Mouse (Mus musculus) heart, postnatal 10 days (tissue): ENCODE measurements around the gene 1300017J02Rik. TPM values are rescaled to one million over a fixed set of nuclear protein-coding genes. Genes with fewer than 3 reads are reported as not detected.
A peak's percentile ranks its signal among the peaks of the same experiment; 100 is the strongest.
"Not testable (repeated sequence)": the region's sequence is repeated elsewhere in the genome, so short reads cannot be mapped to it uniquely, and the experiment has no call there.

ENCODE experiments used
- DNase-seq, 2 experiments: peaks; one replicate each; pipeline ENCODE4 v3.0.0; 2021
- intact Hi-C: fragments of 180-260 bp; cut with DNase I; formaldehyde crosslinking; loops from one replicate; pipeline ENCODE4 v1.15.1; 2025
- total RNA-seq, 2 experiments: library from RNA; stranded (reverse); gene quantifications; 2 replicates each; pipeline ENCODE4 v1.2.3; 2021

Gene 1300017J02Rik
- total RNA-seq: under 1 TPM; 0.27 to 0.50 TPM

GRCm38 (mm10) chr9:103304927-103305326 is at the start of gene 1300017J02Rik, which contains the start of gene Topbp1:
Gene 1300017J02Rik (minus strand): TSS chr9:103305082.
Gene Topbp1 (plus strand): TSS chr9:103305215.
- intact Hi-C loops: loop anchor here (2.0 to 5.0 kb wide), 3 partner anchors 78 to 293 kb away; no protein-coding TSS in a partner anchor

DNA sequence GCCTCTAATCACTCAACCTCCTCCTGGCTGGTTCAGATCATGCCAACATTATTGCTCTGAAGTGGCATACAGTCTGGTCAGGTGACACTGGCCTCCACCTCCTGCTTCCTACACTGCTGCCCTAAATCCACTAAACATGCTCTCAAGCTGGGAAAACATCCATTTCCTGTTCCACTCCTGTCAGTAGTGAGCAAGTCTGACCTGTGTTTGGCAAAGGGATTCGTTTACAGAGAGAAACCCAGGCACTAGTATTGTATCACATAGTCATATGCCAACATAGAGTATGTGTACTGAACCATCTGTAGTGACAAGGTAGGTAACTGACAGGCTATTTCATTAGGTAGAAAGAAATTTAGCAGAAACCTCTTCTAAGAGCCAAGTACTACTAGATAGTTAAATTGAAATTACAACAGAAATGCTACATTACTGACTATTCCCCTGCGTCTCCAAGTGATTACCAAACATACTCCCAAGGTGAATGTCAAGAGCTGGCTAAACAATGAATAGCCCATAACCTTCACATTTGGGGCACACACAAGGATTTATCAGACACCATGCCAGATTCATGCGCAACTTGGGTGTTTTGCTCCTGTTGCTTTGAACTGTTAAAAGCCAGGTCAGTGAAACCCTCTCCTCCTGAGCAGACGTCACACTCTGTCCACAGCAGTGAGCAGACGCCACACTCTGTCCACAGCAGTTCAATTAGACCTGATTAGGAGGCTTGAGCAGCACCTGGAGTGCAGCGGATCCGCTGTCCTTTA is 48.8 kb upstream of the 1300017J02Rik start:
- intact Hi-C loops, DNase-seq: not testable (repeated sequence)

More at GRCm38 (mm10) chr9:103304927-103305326, at the start of gene 1300017J02Rik, which contains the start of gene Topbp1:
- peak; percentile 95 to 96 for DNase-seq

GRCm38 (mm10) chr9:103348791-103349190 is 43.9 kb upstream of the 1300017J02Rik start:
- no peak for DNase-seq
- intact Hi-C loops: no loop called here

DNA sequence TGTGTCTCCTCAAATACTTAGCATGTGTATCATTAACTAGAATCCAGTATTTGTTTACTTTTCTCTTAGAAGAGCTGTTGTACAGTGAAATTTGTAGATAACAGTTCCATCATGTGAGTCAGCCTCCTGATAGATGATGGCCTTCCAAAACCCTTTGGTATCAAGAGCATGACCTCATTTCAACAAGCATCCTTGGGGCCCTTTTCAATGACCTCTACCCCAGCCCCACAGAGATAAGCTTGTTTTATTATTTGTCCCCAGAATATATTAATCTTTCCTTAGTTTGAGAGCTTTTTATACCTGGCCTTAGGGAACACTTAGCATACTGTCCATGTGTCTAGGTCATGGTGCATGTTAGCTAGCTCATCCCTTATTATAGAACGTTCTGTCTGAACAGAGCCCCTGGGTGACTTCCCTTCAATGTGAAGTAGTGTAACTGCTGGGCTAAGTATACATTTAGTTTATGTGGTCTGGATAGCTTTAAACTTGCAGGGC is 43.2 kb upstream of the 1300017J02Rik start:
- DNase-seq: no peak
- intact Hi-C loops: no loop called here

DNA sequence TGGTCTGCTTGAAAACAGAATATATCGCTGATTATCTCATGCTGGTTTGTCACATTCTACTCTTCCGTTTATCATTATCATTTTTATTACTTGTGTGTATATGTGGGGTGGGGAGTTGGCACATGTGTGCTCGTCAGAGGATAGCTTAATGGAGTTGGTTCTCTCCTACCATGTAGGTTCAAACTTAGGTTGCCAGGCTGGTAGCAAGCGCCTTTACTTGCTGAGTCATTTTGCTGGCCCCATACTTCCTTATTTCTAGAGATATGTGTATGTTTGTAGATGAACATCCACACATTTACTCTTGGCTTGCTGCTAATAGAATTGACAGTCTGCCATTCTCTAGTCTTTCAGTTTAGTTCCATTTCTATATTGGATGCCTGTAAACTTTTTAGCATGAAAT is 42.2 kb upstream of the 1300017J02Rik start:
- no peak for DNase-seq
- intact Hi-C loops: no loop called here

- DNase-seq: no peak
- intact Hi-C loops: no loop called here
Observed at GRCm38 (mm10) chr9:103336912-103337311, 32.0 kb upstream of the 1300017J02Rik start.

GRCm38 (mm10) chr9:103332663-103333062 is 27.8 kb upstream of the 1300017J02Rik start:
- intact Hi-C loops: no loop called here
- DNase-seq: no peak

DNA sequence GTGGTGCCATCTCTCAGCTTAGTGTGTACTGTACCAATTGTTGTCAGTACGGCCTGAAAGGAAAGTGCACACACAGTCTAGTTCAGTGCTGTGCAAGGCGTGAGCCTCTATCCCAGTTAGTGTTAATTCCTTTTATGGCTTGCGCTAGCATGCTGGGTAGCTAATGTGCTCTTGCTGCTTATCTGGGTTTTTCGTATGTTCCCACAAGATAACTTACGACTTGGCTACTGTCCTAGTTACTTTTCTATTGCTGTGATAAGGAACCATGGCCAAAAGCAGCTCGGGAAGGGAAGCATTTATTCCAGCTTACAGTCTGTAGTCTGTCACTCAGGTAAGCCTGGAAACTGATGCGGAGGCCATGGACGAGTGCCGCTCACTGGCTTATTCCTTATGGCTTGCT is 21.6 kb upstream of the 1300017J02Rik start:
- DNase-seq: no peak

GRCm38 (mm10) chr9:103324678-103325077 is 19.8 kb upstream of the 1300017J02Rik start:
- no peak for DNase-seq
- intact Hi-C loops: no loop called here

More for the DNA sequence above, 21.6 kb upstream of the 1300017J02Rik start:
- intact Hi-C loops: no loop called here

- intact Hi-C loops: no loop called here
Observed at GRCm38 (mm10) chr9:103309832-103310231, 5.0 kb upstream of the 1300017J02Rik start.

DNA sequence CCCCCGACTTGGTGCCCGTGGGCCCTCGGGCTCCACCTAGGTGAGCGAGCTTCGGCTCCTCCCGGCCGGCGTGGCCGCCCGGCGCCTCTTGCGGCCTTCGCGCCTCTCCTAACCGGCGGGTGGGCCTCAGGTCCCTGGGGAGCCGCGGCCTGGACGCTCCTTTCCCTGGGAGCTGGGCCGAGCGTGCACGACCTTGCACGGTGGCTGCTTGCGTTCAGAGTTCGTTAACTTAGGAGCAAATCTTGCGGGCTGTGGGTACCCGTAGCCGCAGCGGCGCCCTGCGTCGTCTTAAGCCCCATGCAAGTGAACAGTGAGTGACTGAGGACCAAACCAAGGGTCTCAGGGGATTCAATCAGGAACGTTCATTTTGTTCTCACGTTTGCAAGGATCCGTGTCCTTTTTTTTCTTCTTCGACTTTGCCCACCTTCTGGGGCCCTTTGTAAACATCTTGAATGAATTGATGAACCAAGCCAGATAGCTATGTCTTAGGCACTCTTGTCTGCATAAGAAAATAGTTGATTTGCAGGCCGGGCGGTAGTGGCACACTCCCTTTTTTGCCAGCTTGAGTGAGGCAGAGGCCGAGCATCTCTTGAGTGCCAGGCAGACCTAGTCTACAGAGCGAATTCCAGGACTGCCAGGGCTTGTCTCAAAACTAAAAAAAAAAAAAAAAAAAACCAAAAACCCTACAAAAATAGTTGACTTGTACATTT is 605 bp upstream of the 1300017J02Rik start:
- DNase-seq: no peak
- intact Hi-C loops: loop anchor here (2.0 kb wide), 1 partner anchor 213 kb away; no protein-coding TSS in a partner anchor

More at GRCm38 (mm10) chr9:103309832-103310231, 5.0 kb upstream of the 1300017J02Rik start:
- no peak for DNase-seq

- intact Hi-C loops: loop anchor here (1.0 to 5.0 kb wide), 3 partner anchors 75 to 290 kb away; no protein-coding TSS in a partner anchor
Observed at GRCm38 (mm10) chr9:103302666-103303065, 2.2 kb downstream of the 1300017J02Rik start.

GRCm38 (mm10) chr9:103302239-103302638 is 2.6 kb downstream of the 1300017J02Rik start:
- no peak for DNase-seq
- intact Hi-C loops: loop anchor here (1.0 to 5.0 kb wide), 3 partner anchors 75 to 290 kb away; no protein-coding TSS in a partner anchor

More at GRCm38 (mm10) chr9:103302666-103303065, 2.2 kb downstream of the 1300017J02Rik start:
- DNase-seq: peak; percentile 66 to 83

DNA sequence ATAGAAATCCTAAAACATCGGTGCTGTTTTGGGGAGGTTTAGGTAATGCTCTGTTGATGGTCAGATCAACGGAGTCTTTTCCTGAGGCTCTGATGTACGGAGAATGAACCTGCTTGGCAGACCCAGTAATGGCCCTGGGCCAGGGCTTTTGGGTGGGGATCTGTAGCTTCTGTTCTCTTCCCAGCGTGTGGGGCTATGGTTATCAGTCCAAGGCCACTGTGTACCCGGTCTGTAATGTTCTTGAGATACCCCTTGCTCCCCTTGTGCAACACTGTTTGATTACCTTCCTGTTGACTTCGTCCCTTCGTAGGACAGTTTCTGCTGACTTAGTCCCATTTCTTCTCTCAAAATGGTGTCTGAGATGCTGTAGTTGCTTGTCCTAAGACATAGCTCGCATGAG is 3.8 kb downstream of the 1300017J02Rik start:
- intact Hi-C loops: loop anchor here (5.0 kb wide), 2 partner anchors 74 to 289 kb away; no protein-coding TSS in a partner anchor
- no peak for DNase-seq

DNA sequence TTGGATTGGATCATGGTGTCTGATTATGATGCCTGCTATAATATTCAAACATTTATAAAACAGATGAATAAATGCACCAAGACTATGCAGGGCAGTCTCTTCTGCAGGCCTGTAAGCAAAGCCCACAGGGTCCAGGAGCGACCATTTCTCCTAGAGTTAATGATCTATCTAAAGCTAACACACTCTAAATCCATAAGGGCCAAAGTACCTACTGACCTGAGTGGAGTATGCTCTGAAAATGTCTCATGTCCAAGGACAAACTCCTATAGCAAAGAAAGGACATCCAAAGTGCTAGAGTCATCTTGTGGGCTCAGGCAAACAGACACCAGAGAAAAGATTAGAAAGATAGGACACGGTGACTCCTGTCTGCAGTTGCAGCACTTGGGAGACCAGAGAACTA is 10.4 kb downstream of the 1300017J02Rik start:
- intact Hi-C loops: no loop called here
- DNase-seq: no peak

- DNase-seq: no peak
- intact Hi-C loops: no loop called here
Observed at GRCm38 (mm10) chr9:103288489-103289180, 16.2 kb downstream of the 1300017J02Rik start.

DNA sequence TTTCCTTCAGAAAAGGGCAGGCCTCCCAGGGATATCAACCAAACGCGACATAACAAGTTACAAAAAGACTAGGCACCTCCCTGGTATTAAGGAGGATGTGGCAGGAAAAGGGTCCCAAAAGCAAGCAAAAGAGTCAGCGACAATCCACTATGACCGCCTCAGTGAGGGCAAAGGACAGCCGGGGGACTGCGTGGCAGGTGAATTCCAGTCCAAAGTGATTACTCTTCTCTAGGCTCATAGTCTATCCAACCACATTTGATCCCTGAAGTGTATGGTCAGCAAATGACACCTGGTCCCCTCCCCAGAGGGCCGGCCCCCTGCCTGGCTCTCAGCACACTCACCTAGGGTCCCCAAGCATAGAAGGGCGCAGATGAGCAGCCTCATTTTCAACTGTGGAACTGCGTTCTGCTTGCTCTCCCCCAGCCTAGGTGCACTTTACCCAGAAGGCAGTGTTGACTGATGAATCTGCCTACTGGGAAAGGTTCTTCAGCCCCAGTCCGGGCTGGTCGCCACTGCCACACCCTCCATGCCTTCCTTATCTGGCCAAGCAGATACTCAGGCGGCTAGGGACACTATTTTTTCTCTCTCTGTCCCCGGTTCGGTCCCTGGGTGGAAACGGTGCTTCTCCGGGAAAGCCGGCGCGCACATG is 16.9 kb downstream of the 1300017J02Rik start:
- intact Hi-C loops: no loop called here
- peak in 1 of 2 experiments; percentile 6 for DNase-seq

DNA sequence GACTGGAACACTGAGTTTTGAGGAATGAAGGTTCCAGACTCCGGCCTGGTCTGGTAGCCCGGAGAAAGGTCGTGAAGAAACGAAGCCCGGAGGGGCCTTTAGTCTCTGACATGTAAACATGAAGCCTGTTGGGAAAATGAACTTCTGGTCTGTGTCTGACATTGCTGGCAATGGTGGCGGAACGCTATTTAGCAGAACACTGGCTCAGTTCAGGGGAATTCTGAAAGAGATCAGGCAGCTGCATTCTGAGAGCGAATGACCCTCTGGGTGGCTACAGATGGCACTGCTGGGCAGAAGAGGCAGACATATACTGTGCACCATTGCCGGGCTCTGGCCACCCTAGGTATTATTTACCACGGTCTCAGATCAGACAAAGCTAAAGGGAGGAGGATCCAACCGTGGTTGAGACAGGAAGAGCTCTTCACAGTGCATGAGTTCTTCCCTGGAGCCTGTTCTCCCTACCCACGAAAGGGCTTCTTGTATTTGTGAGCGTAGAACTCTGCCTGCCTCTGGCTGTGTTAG is 17.9 kb downstream of the 1300017J02Rik start:
- no peak for DNase-seq

GRCm38 (mm10) chr9:103286396-103286795 is 18.5 kb downstream of the 1300017J02Rik start:
- DNase-seq: no peak
- intact Hi-C loops: no loop called here

More for the DNA sequence above, 17.9 kb downstream of the 1300017J02Rik start:
- intact Hi-C loops: no loop called here

DNA sequence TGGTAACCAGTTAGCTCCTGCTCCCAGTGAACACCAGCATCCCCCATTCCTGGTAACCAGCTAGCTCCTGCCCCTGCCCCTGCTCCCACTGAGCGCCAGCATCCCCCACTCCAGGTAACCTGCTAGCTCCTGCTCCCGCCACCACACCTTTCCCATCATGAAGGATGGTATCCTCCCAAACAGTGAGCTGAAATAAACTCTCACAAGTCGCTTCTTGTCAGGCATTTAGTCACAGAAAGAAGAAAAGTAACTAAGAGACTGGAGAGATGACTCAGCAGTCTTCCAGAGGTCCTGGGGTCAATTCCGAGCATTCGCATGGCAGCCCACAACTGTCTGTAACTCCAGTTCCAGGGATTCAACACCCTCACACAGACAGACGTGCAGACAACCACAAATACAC is 28.0 kb downstream of the 1300017J02Rik start:
- intact Hi-C loops: no loop called here
- no peak for DNase-seq
